Mouse (Mus musculus) kidney, embryonic 14.5 days (tissue): ENCODE results near the gene Map9. TPM values are rescaled to one million over a fixed set of nuclear protein-coding genes. Genes with fewer than 3 reads are reported as not detected.
"Not testable (repeated sequence)": the region's sequence is repeated elsewhere in the genome, so short reads cannot be mapped to it uniquely, and the experiment has no call there.

ENCODE experiments used
- ATAC-seq: fragments of 200-750 bp; cut with Nextera tagmentation; 2 replicates; pipeline ENCODE4 v1.8.0; 2017; ENCODE audit warnings: moderate number of reproducible peaks, mild to moderate bottlenecking, moderate TSS enrichment, moderate library complexity; ENCODE audit not compliant: low FRiP score, low TSS enrichment
- H3K27ac ChIP-seq: fragments of 300-500 bp; sonication (generic); 2 replicates; pipeline ENCODE4 v1.5.1; 2014; ENCODE audit warnings: low read depth, mild to moderate bottlenecking, low read length, moderate library complexity, mixed read lengths
- H3K27me3 ChIP-seq: fragments of 300-500 bp; sonication (generic); 2 replicates; pipeline ENCODE4 v1.6.1; 2014; ENCODE audit warnings: mild to moderate bottlenecking, low read length; ENCODE audit not compliant: control insufficient read depth, insufficient read depth
- H3K36me3 ChIP-seq: fragments of 300-500 bp; sonication (generic); 2 replicates; pipeline ENCODE4 v1.6.1; 2014; ENCODE audit warnings: low read length, mixed read lengths; ENCODE audit not compliant: control insufficient read depth, insufficient read depth
- H3K4me1 ChIP-seq: fragments of 300-500 bp; sonication (generic); 2 replicates; pipeline ENCODE4 v1.6.1; 2014; ENCODE audit warnings: low read length, mixed read lengths; ENCODE audit not compliant: control insufficient read depth, insufficient read depth
- H3K4me2 ChIP-seq: fragments of 300-500 bp; sonication (generic); replicated peaks from 2 replicates; pipeline ENCODE4 v1.6.1; 2014; ENCODE audit warnings: low read depth, mild to moderate bottlenecking, low read length
- H3K4me3 ChIP-seq: fragments of 300-500 bp; sonication (generic); 2 replicates; pipeline ENCODE4 v1.5.1; 2014; ENCODE audit warnings: mild to moderate bottlenecking, low read length
- H3K9ac ChIP-seq: fragments of 300-500 bp; sonication (generic); 2 replicates; pipeline ENCODE4 v1.6.1; 2014; ENCODE audit warnings: low read depth, mild to moderate bottlenecking, low read length, moderate library complexity
- H3K9me3 ChIP-seq: fragments of 300-500 bp; sonication (generic); 2 replicates; pipeline ENCODE4 v1.6.1; 2016; ENCODE audit warnings: low read length; ENCODE audit not compliant: control insufficient read depth
- WGBS: fragments of 180-500 bp; shearing (Covaris S2); extraction: QIAGEN DNeasy Blood & Tissue Kit; methylation state at CpG from one replicate; pipeline ENCODE4 v1.1.7; 2014; 5-methylcytosine and 5-hydroxymethylcytosine counted together
- polyA plus RNA-seq: library from polyadenylated mRNA; unstranded; fragments of >200 nt; fragmentation: Nextera tagmentation; extraction: Ambion mirVana; gene quantifications from 2 replicates; pipeline ENCODE4 v1.2.1, GENCODE M21; 2014

Map9 gene
- polyA plus RNA-seq, 1 experiment from 2014 or later = 7.8 TPM

- no peaks in the 10 kb centered on the region for H3K9me3 ChIP-seq
- no peak overlapping the region for H3K4me3 ChIP-seq
- no peak for ATAC-seq
- no peak overlapping the region for H3K27ac ChIP-seq
- H3K27me3 ChIP-seq = no peaks in the 10 kb centered on the region
- H3K36me3 ChIP-seq = peaks cover 25% of the 10 kb centered on the region
- 80% methylated on average over 11 of the region's 11 CpGs for WGBS
- no peak overlapping the region for H3K9ac ChIP-seq
- H3K4me1 ChIP-seq = no peaks in the 10 kb centered on the region
- no peak overlapping the region for H3K4me2 ChIP-seq
These were observed 24.5 kb downstream of the Map9 start for GRCm38 (mm10) chr3:82382325-82382724.

- Histone ChIP-seq H3K9ac (no peak overlapping the region), H3K27ac (no peak overlapping the region), H3K9me3 (no peaks in the 10 kb centered on the region), H3K4me2 (no peak overlapping the region), H3K27me3 (no peaks in the 10 kb centered on the region), H3K4me1 (no peaks in the 10 kb centered on the region), H3K36me3 (peaks cover 26% of the 10 kb centered on the region), H3K4me3 (no peak overlapping the region)
- no peak for ATAC-seq
- 77% methylated on average over 8 of the region's 8 CpGs for WGBS
These were observed 27.2 kb downstream of the Map9 start for GRCm38 (mm10) chr3:82385091-82385490.

GRCm38 (mm10) chr3:82405830-82406229 lies 48.0 kb downstream of the Map9 start:
- ATAC-seq = no peak
- Histone ChIP-seq H3K9ac (no peak overlapping the region), H3K9me3 (no peaks in the 10 kb centered on the region), H3K4me2 (no peak overlapping the region), H3K36me3 (no peaks in the 10 kb centered on the region), H3K4me1 (no peaks in the 10 kb centered on the region), H3K4me3 (no peak overlapping the region), H3K27me3 (no peaks in the 10 kb centered on the region), H3K27ac (no peak overlapping the region)
- WGBS = 88% methylated on average over 6 of the region's 6 CpGs

- H3K4me3 ChIP-seq = no peak overlapping the region
- no peaks in the 10 kb centered on the region for H3K9me3 ChIP-seq
- no peak for ATAC-seq
- H3K36me3 ChIP-seq = no peaks in the 10 kb centered on the region
- H3K9ac ChIP-seq = no peak overlapping the region
- H3K27me3 ChIP-seq = no peaks in the 10 kb centered on the region
- no peak overlapping the region for H3K4me2 ChIP-seq
- 92% methylated on average over 3 of the region's 3 CpGs for WGBS
- H3K27ac ChIP-seq = no peak overlapping the region
- no peaks in the 10 kb centered on the region for H3K4me1 ChIP-seq
These were observed 48.5 kb downstream of the Map9 start for GRCm38 (mm10) chr3:82406336-82406735.

GRCm38 (mm10) chr3:82407432-82407831 lies 49.6 kb downstream of the Map9 start:
- Histone ChIP-seq H3K4me3 (no peak overlapping the region), H3K9me3 (no peaks in the 10 kb centered on the region), H3K36me3 (no peaks in the 10 kb centered on the region), H3K9ac (no peak overlapping the region), H3K4me1 (no peaks in the 10 kb centered on the region), H3K27me3 (no peaks in the 10 kb centered on the region), H3K27ac (no peak overlapping the region), H3K4me2 (no peak overlapping the region)
- WGBS = 61% methylated on average over 2 of the region's 2 CpGs
- ATAC-seq = no peak

GRCm38 (mm10) chr3:82412397-82412796 lies 54.6 kb downstream of the Map9 start:
- Histone ChIP-seq H3K9ac (no peak overlapping the region), H3K36me3 (no peaks in the 10 kb centered on the region), H3K9me3 (no peaks in the 10 kb centered on the region), H3K27me3 (no peaks in the 10 kb centered on the region), H3K4me1 (no peaks in the 10 kb centered on the region), H3K4me2 (no peak overlapping the region), H3K4me3 (no peak overlapping the region), H3K27ac (no peak overlapping the region)
- ATAC-seq = no peak

GRCm38 (mm10) chr3:82417958-82418357 lies 60.1 kb downstream of the Map9 start:
- H3K9me3 ChIP-seq = no peaks in the 10 kb centered on the region
- WGBS = 92% methylated on average over 3 of the region's 3 CpGs
- no peak overlapping the region for H3K9ac ChIP-seq
- no peaks in the 10 kb centered on the region for H3K36me3 ChIP-seq
- no peak overlapping the region for H3K4me3 ChIP-seq
- ATAC-seq = no peak
- H3K4me2 ChIP-seq = no peak overlapping the region
- no peaks in the 10 kb centered on the region for H3K27me3 ChIP-seq
- no peak overlapping the region for H3K27ac ChIP-seq
- H3K4me1 ChIP-seq = no peaks in the 10 kb centered on the region

- WGBS = 94% methylated on average over 8 of the region's 8 CpGs
These were observed 77.5 kb downstream of the Map9 start for GRCm38 (mm10) chr3:82435351-82435750.

GRCm38 (mm10) chr3:82440976-82441375 lies 83.1 kb downstream of the Map9 start:
- Histone ChIP-seq H3K4me2 (no peak overlapping the region), H3K27me3 (no peaks in the 10 kb centered on the region), H3K27ac (no peak overlapping the region), H3K9me3 (no peaks in the 10 kb centered on the region), H3K36me3 (no peaks in the 10 kb centered on the region), H3K4me1 (no peaks in the 10 kb centered on the region), H3K4me3 (no peak overlapping the region), H3K9ac (no peak overlapping the region)
- no peak for ATAC-seq
- 19% methylated on average over 3 of the region's 3 CpGs for WGBS

More at GRCm38 (mm10) chr3:82435351-82435750, 77.5 kb downstream of the Map9 start:
- Histone ChIP-seq H3K4me3 (no peak overlapping the region), H3K36me3 (no peaks in the 10 kb centered on the region), H3K9me3 (no peaks in the 10 kb centered on the region), H3K27ac (no peak overlapping the region), H3K4me1 (no peaks in the 10 kb centered on the region), H3K27me3 (no peaks in the 10 kb centered on the region), H3K4me2 (no peak overlapping the region), H3K9ac (no peak overlapping the region)
- no peak for ATAC-seq

GRCm38 (mm10) chr3:82441601-82442000 lies 83.8 kb downstream of the Map9 start:
- not testable (repeated sequence) for H3K4me3 ChIP-seq, H3K9ac ChIP-seq, H3K36me3 ChIP-seq, H3K27me3 ChIP-seq, H3K4me2 ChIP-seq, H3K9me3 ChIP-seq, ATAC-seq, H3K27ac ChIP-seq, H3K4me1 ChIP-seq
